9 mouse cellular contexts compared by ENCODE assay signal in genomic region chr3:57487455-57488153, GRCm38 (mm10).
DNase-seq lines count a peak whose midpoint lies in the region; ATAC-seq and TF ChIP-seq lines count a peak whose summit lies in the region.
"Had no signal": no experiment of that assay in that cellular context is flagged by ENCODE, and none has a peak within 500 bp of the region (broad histone marks: within the 10 kb centered on the region; RNA-seq: fewer than 3 reads in every experiment).

No protein-coding gene starts in this region.

- H3K4me3 ChIP-seq in gastrocnemius, adult 2 months = peak overlapping the region; percentile 23
- no peak overlapping the region for H3K4me3 ChIP-seq in embryonic facial prominence, embryonic 10.5 days
- H3K4me3 ChIP-seq in intestine, embryonic 14.5 days (ENCODE audit: low read depth, low read length) = no peak overlapping the region
- H3K4me3 ChIP-seq in hindbrain, embryonic 12.5 days = no peak overlapping the region
- H3K4me3 ChIP-seq: midbrain, embryonic 13.5 days had no signal

- intact Hi-C loops in gastrocnemius, adult 2 months (cut with DNase I) = no loop called here

- no peak overlapping the region for H3K9ac ChIP-seq in intestine, embryonic 14.5 days (ENCODE audit: low read length)
- no peak overlapping the region for H3K9ac ChIP-seq in hindbrain, embryonic 12.5 days
- H3K9ac ChIP-seq: midbrain, embryonic 13.5 days had no signal

- H3K27me3 ChIP-seq in embryonic facial prominence, embryonic 10.5 days (replicated peaks; ENCODE audit: low read depth, poor library complexity, severe bottlenecking) = no peaks in the 10 kb centered on the region
- no peaks in the 10 kb centered on the region for H3K27me3 ChIP-seq in intestine, embryonic 14.5 days (replicated peaks; ENCODE audit: control insufficient read depth, insufficient read depth, low read length)
- no peaks in the 10 kb centered on the region for H3K27me3 ChIP-seq in hindbrain, embryonic 12.5 days
- H3K27me3 ChIP-seq: midbrain, embryonic 13.5 days had no signal

- H3K36me3 ChIP-seq in embryonic facial prominence, embryonic 10.5 days (replicated peaks) = no peaks in the 10 kb centered on the region
- H3K36me3 ChIP-seq in intestine, embryonic 14.5 days (ENCODE audit: control insufficient read depth, insufficient read depth, low read length) = no peaks in the 10 kb centered on the region
- no peaks in the 10 kb centered on the region for H3K36me3 ChIP-seq in hindbrain, embryonic 12.5 days
- H3K36me3 ChIP-seq: midbrain, embryonic 13.5 days had no signal

- H3K4me2 ChIP-seq in intestine, embryonic 14.5 days (ENCODE audit: low read length) = peak overlapping the region; percentile 2; the same call in 1 of the 2 replicates
- H3K4me2 ChIP-seq in hindbrain, embryonic 12.5 days (replicated peaks) = no peak overlapping the region
- H3K4me2 ChIP-seq: midbrain, embryonic 13.5 days had no signal

- ATAC-seq in intestine, embryonic 14.5 days (replicated peaks; ENCODE audit: low FRiP score, low TSS enrichment, low read depth) = peak; percentile 93
- no peak for ATAC-seq in erythroid progenitor cell, adult 5-6 weeks (replicated peaks; ENCODE audit: low FRiP score, poor library complexity, severe bottlenecking)
- no peak for ATAC-seq in hindbrain, embryonic 12.5 days (ENCODE audit: low FRiP score)
- ATAC-seq: midbrain, embryonic 13.5 days had no signal

- 41% methylated on average over 8 of the region's 8 CpGs for WGBS in embryonic facial prominence, embryonic 10.5 days
- WGBS in intestine, embryonic 14.5 days = 30% methylated on average over 8 of the region's 8 CpGs
- WGBS in hindbrain, embryonic 12.5 days = 73% methylated on average over 8 of the region's 8 CpGs

- peak; percentile 43 for DNase-seq in gastrocnemius, adult 2 months
- DNase-seq in gastrocnemius, adult 8-10 months (ENCODE audit: low spot score in 2 of 2) = no peak
- DNase-seq in embryonic facial prominence, embryonic 10.5 days (ENCODE audit: low spot score) = peak; percentile 77
- peak; percentile 65 for DNase-seq in intestine, embryonic 14.5 days (ENCODE audit: low spot score)
- peak; percentile 52 for DNase-seq in lung, postnatal 10 days
- DNase-seq in frontal cortex, postnatal 25 days (ENCODE audit: low spot score in 2 of 2) = no peak

- peaks cover 32% of the 10 kb centered on the region for H3K4me1 ChIP-seq in embryonic facial prominence, embryonic 10.5 days
- peaks cover 19% of the 10 kb centered on the region; the same call in 1 of the 2 replicates for H3K4me1 ChIP-seq in intestine, embryonic 14.5 days (replicated peaks; ENCODE audit: control insufficient read depth, insufficient read depth, low read length)
- H3K4me1 ChIP-seq in hindbrain, embryonic 12.5 days = peaks cover 4% of the 10 kb centered on the region; the same call in 1 of the 2 replicates
- H3K4me1 ChIP-seq: midbrain, embryonic 13.5 days had no signal

- H3K27ac ChIP-seq in gastrocnemius, adult 2 months = peak overlapping the region; percentile 74
- H3K27ac ChIP-seq in embryonic facial prominence, embryonic 10.5 days (replicated peaks) = peak overlapping the region; percentile 82
- peak overlapping the region; percentile 89 for H3K27ac ChIP-seq in intestine, embryonic 14.5 days (ENCODE audit: low read depth)
- H3K27ac ChIP-seq in hindbrain, embryonic 12.5 days = no peak overlapping the region
- H3K27ac ChIP-seq: midbrain, embryonic 13.5 days had no signal

- no peak for TF ChIP-seq CTCF in gastrocnemius, adult 2 months (IDR thresholded peaks at IDR 0.05)

- no peaks in the 10 kb centered on the region for H3K9me3 ChIP-seq in embryonic facial prominence, embryonic 10.5 days
- H3K9me3 ChIP-seq in intestine, embryonic 14.5 days (ENCODE audit: control insufficient read depth, low read length) = no peaks in the 10 kb centered on the region
- no peaks in the 10 kb centered on the region for H3K9me3 ChIP-seq in hindbrain, embryonic 12.5 days (replicated peaks)
- H3K9me3 ChIP-seq: midbrain, embryonic 13.5 days had no signal

Comparison
In these comparisons a context has a peak if more than half of its experiments do, and no peak if none do; other contexts are left out.
1. DNase-seq: peak in gastrocnemius, adult 2 months (single experiment), embryonic facial prominence, embryonic 10.5 days (single experiment), intestine, embryonic 14.5 days (single experiment) and lung, postnatal 10 days (single experiment); none in gastrocnemius, adult 8-10 months (0 of 2) and frontal cortex, postnatal 25 days (0 of 2).